Mouse (Mus musculus): ENCODE results near the gene Fbxw24.
"Not testable (repeated sequence)": the region's sequence is repeated elsewhere in the genome, so short reads cannot be mapped to it uniquely, and the experiment has no call there.

The Fbxw24 gene

GRCm38 (mm10) chr9:109625957-109626356 is at the start of gene Fbxw24:
Gene Fbxw24 (minus strand): TSS chr9:109626057.
- DNase-seq (ENCODE audit: low spot score in 2 of 2), result not testable (repeated sequence)

GRCm38 (mm10) chr9:109664552-109664951 is 38.7 kb upstream of the Fbxw24 start, which contains the start of gene Fbxw25:
Gene Fbxw25 (minus strand): TSS chr9:109664652.
- not testable (repeated sequence) for DNase-seq (ENCODE audit: low spot score in 2 of 2)

GRCm38 (mm10) chr9:109606837-109607236 is 19.0 kb downstream of the Fbxw24 start:
- peak in 1 of 2 experiments; percentile 9 for DNase-seq (ENCODE audit: low spot score in 2 of 2)

GRCm38 (mm10) chr9:109602128-109602527 is 23.7 kb downstream of the Fbxw24 start:
- DNase-seq (ENCODE audit: low spot score in 2 of 2), result not testable (repeated sequence)

GRCm38 (mm10) chr9:109597226-109597625 is 28.6 kb downstream of the Fbxw24 start:
- no peak for DNase-seq (ENCODE audit: low spot score in 2 of 2)

- no peak for DNase-seq (ENCODE audit: low spot score in 2 of 2)
Measured at GRCm38 (mm10) chr9:109594866-109595265, 31.0 kb downstream of the Fbxw24 start.

- not testable (repeated sequence) for DNase-seq (ENCODE audit: low spot score in 2 of 2)
Measured at GRCm38 (mm10) chr9:109568162-109568561, 57.7 kb downstream of the Fbxw24 start, which contains the start of gene Fbxw15. Gene Fbxw15 (minus strand): TSS chr9:109568262.

- DNase-seq (ENCODE audit: low spot score in 2 of 2), result no peak
Measured at GRCm38 (mm10) chr9:109565546-109565945, 60.3 kb downstream of the Fbxw24 start.

GRCm38 (mm10) chr9:109562106-109562505 is 63.8 kb downstream of the Fbxw24 start:
- not testable (repeated sequence) for DNase-seq (ENCODE audit: low spot score in 2 of 2)

GRCm38 (mm10) chr9:109552483-109552882 is 73.4 kb downstream of the Fbxw24 start:
- no peak for DNase-seq (ENCODE audit: low spot score in 2 of 2)

Measured in frontal cortex, postnatal 10 days (tissue).